Mouse (Mus musculus) midbrain, embryonic 13.5 days (tissue): ENCODE data around the gene Lrrc8a. TPM values are rescaled to one million over a fixed set of nuclear protein-coding genes. Genes with fewer than 3 reads are reported as not detected.

Experiments used
- ATAC-seq: fragments of 200-750 bp; cut with Nextera tagmentation; 2 replicates; pipeline ENCODE4 v1.8.0; 2017; ENCODE audit warnings: mild to moderate bottlenecking, moderate TSS enrichment, moderate library complexity
- H3K27ac ChIP-seq: fragments of 300-500 bp; sonication (generic); 2 replicates; pipeline ENCODE4 v1.5.1; 2015; ENCODE audit warnings: inconsistent platforms, mild to moderate bottlenecking, moderate library complexity
- H3K27me3 ChIP-seq: fragments of 300-500 bp; sonication (generic); 2 replicates; pipeline ENCODE4 v1.6.1; 2015; ENCODE audit warnings: mild to moderate bottlenecking, inconsistent platforms
- H3K36me3 ChIP-seq: fragments of 300-500 bp; sonication (generic); 2 replicates; pipeline ENCODE4 v1.6.1; 2015; ENCODE audit warnings: mild to moderate bottlenecking, inconsistent platforms
- H3K4me1 ChIP-seq: fragments of 300-500 bp; sonication (generic); replicated peaks from 2 replicates; pipeline ENCODE4 v1.6.1; 2015; ENCODE audit warnings: inconsistent platforms
- H3K4me2 ChIP-seq: fragments of 300-500 bp; sonication (generic); replicated peaks from 2 replicates; pipeline ENCODE4 v1.6.1; 2015; ENCODE audit warnings: moderate library complexity, mild to moderate bottlenecking, inconsistent platforms
- H3K4me3 ChIP-seq: fragments of 300-500 bp; sonication (generic); replicated peaks from 2 replicates; pipeline ENCODE4 v1.5.1; 2015; ENCODE audit warnings: mild to moderate bottlenecking, inconsistent platforms
- H3K9ac ChIP-seq: fragments of 300-500 bp; sonication (generic); replicated peaks from 2 replicates; pipeline ENCODE4 v1.6.1; 2015; ENCODE audit warnings: mild to moderate bottlenecking, inconsistent platforms
- H3K9me3 ChIP-seq: fragments of 300-500 bp; sonication (generic); 2 replicates; pipeline ENCODE4 v1.6.1; 2016; ENCODE audit warnings: mild to moderate bottlenecking, inconsistent platforms
- WGBS: fragments of 180-500 bp; shearing (Covaris S2); methylation state at CpG from one replicate; pipeline ENCODE4 v1.1.7; 2015; 5-methylcytosine and 5-hydroxymethylcytosine counted together
- polyA plus RNA-seq: library from polyadenylated mRNA; unstranded; fragments of >200 nt; fragmentation: Nextera tagmentation; extraction: Ambion mirVana; gene quantifications from 2 replicates; pipeline ENCODE4 v1.2.1, GENCODE M21; 2015

Lrrc8a gene
- polyA plus RNA-seq, 1 experiment from 2014 or later, result 61.6 TPM

DNA sequence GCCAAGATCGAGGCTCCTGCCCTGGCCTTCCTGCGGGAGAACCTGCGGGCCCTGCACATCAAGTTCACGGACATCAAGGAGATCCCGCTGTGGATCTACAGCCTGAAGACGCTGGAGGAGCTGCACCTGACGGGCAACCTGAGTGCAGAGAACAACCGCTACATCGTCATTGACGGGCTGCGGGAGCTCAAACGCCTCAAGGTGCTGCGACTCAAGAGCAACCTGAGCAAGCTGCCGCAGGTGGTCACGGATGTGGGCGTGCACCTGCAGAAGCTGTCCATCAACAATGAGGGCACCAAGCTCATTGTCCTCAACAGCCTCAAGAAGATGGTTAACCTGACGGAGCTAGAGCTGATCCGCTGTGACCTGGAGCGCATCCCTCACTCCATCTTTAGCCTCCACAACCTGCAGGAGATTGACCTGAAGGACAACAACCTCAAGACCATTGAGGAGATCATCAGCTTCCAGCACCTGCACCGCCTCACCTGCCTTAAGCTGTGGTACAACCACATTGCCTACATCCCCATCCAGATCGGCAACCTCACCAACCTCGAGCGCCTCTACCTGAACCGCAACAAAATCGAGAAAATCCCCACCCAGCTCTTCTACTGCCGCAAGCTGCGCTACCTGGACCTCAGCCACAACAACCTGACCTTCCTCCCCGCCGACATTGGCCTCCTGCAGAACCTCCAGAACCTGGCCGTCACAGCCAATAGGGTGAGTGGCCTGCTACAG, 19.3 kb downstream of the Lrrc8a start:
- Histone ChIP-seq H3K4me3 (no peak overlapping the region), H3K27me3 (no peaks in the 10 kb centered on the region), H3K9ac (no peak overlapping the region), H3K9me3 (no peaks in the 10 kb centered on the region), H3K36me3 (peaks cover 96% of the 10 kb centered on the region), H3K4me1 (peaks cover 7% of the 10 kb centered on the region), H3K4me2 (no peak overlapping the region), H3K27ac (no peak overlapping the region)
- 97% methylated on average over 30 of the region's 30 CpGs for WGBS
- no peak for ATAC-seq

DNA sequence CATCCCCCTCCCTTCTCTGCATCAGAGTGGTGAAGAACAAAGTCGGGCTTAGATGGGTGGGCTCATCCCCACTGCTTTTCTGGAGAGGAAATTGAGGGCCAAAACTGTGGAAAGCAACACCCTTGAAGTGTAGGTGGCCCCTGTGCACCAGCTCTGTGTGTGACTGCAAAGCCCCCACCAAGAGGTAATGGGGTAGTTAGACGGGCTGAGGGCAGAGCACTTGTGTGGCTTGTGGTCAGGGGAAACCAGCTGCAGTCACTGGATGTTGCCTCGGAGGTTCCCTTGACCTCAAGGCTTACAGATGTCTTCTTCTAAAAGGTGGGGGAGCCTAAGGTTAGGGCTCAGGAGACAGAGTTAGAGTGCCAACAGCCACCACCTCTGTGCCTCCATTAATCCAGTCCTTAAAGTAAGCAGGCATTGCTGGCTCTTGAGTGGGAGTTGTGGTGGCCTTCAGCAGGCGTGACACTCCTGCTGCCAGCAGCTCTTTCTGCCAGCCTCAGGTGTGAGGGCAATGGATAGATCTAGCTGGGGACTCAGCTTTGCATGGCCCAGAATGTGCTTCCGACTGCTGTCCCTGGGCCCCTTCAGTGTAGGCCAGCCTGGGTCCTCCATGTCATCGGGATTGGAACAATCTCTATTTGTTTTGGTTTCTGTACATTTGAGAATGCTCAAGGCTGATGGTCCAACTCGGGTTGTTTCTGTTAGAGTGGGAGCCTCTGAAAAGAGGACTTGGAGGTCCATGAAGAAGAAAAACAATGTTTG, 20.4 kb downstream of the Lrrc8a start:
- peaks cover 13% of the 10 kb centered on the region for H3K4me1 ChIP-seq
- H3K27me3 ChIP-seq, result no peaks in the 10 kb centered on the region
- no peak overlapping the region for H3K27ac ChIP-seq
- no peak overlapping the region for H3K4me3 ChIP-seq
- ATAC-seq, result no peak
- WGBS, result 91% methylated on average over 7 of the region's 7 CpGs
- H3K9ac ChIP-seq, result no peak overlapping the region
- H3K4me2 ChIP-seq, result no peak overlapping the region
- H3K36me3 ChIP-seq, result peaks cover 94% of the 10 kb centered on the region
- no peaks in the 10 kb centered on the region for H3K9me3 ChIP-seq

DNA sequence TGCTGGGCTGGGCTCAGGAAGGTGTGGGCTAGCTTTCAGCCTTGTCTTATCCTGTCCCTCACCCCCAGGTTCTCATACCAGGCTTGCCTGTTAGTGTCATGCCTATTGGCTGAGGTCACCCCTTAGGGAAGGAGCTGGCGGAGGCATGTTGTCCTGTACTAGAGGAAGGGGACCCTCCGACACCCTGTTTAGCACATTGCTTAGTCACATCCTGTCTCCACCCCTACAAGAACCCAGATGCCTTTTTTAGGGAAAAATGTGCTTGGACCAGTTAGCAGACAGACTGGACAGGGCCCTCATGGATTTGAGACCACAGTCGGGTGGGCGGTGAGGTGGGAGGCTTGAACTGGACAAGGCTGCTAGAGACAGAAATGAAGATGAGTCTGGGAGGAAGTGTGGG, 21.1 kb downstream of the Lrrc8a start:
- Histone ChIP-seq H3K4me2 (no peak overlapping the region), H3K4me3 (no peak overlapping the region), H3K36me3 (peaks cover 94% of the 10 kb centered on the region), H3K9ac (no peak overlapping the region), H3K9me3 (no peaks in the 10 kb centered on the region), H3K27me3 (no peaks in the 10 kb centered on the region), H3K27ac (no peak overlapping the region), H3K4me1 (peaks cover 18% of the 10 kb centered on the region)
- ATAC-seq, result no peak
- WGBS, result 92% methylated on average over 4 of the region's 4 CpGs

DNA sequence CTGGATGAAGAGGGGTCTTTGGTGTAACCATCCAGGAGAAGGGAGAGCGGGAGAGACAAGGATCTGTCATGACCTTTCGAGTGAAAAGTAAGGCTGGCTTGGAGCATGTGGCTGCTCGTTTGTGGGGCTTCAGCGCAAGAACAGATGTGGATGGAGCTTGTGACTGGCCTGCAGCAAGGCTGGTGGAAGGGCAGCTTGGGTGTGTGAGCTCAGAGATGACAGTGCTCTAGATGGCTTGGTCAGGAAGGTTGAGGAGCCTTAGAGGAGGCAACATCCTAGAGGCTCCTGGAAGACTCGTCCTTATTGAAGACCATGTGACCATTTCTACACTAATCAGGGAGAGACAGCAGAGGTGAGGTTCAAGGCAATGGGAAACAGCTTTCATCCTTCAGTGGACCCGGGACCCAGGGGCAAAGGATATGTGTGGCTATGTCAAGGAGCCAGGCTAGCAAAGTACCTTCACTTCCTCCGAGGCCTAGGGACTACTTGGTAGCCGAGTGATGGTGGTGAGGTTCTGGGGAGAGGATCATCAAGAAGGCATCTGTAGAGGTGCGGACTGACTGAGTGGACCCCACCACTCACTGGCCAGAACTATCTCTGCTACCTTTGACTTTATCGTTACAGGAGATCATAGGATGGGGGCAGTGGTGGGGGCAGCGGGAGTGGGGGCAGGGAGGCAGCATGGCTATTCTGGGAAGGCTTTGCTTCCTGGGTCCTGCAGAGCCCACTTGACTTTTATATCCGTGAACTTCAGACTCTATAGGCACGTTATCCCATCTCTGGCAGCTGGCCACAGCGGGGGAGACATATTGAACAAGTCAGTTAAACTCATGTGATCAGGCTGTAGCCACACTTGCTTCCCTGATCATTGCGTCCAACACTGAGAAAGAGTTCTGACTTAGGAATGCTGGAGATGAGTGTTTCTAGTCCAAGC, 21.9 kb downstream of the Lrrc8a start:
- Histone ChIP-seq H3K9me3 (no peaks in the 10 kb centered on the region), H3K27me3 (no peaks in the 10 kb centered on the region), H3K9ac (no peak overlapping the region), H3K4me1 (peaks cover 24% of the 10 kb centered on the region), H3K4me3 (no peak overlapping the region), H3K36me3 (peaks cover 97% of the 10 kb centered on the region), H3K4me2 (no peak overlapping the region), H3K27ac (no peak overlapping the region)
- no peak for ATAC-seq
- 92% methylated on average over 15 of the region's 15 CpGs for WGBS

DNA sequence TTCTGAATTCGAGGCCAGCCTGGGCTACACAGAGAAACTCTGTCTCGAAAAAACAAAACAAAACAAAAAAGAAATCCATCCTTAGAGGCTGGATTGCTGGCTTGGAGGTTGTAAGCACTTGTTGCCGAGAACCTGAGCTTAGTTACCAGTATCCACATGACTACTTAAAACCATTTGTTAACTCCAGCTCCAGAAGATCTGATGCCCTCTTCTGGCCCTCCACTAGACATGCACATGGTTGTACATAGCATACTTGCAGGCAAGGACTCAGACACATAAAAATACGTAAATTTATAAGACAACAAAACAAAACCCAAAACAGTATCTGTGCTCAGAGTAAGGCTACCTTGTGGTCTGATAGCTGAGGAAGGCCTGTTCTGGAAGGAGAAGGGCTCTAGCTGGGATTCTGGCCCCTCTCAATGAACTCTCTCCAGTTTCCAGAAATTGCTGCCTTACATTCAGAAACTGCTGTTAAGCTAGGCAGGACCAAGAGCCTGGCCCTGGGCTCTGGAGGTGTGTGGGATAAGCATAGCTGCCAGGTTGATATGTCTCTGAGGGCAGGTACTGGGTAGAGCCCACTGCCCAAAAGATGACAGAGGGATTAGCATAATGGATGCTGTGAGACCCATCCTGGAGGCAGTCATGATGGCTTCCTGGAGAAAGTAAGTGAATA, 23.7 kb downstream of the Lrrc8a start:
- no peak overlapping the region for H3K27ac ChIP-seq
- WGBS, result 89% methylated on average over 4 of the region's 4 CpGs
- H3K4me3 ChIP-seq, result no peak overlapping the region

DNA sequence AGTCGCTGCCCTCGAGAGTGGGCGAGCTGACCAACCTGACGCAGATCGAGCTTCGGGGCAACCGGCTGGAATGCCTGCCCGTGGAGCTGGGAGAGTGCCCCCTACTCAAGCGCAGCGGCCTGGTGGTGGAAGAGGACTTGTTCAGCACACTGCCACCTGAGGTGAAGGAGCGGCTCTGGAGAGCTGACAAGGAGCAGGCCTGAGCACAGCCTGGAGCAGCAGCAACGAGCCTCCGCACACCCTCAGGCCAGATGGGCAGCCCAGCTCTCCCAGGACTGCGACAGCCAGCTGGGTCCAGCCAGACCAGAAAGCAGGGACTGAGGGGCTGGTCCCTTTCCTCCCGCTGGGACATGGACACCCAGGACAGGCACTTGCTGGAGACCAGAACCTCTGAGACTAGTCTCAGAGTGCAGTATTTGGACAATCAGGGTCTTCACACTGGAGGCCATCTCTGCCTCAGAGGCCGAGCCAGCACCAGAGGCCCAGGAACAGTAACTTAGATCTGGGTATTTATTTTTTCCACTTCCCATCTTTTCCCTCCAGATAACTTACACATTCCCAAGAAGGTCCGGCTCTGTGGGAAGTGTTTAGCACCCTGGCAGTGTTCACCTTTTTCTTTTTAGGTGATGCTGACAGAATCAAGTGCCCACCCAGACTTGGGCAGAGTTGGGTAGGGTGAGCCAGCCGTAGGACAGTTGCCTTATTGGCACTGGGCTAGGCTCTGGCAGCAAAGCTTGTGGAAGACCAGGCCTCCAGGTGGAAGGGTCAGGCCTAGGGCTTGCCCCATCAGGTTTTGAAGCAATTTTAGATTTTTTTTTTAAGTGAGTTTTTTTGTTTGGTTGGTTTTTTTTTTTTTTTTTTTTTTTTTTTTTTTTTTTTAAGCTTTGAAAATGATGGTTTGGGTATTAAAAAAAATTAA, 24.7 kb downstream of the Lrrc8a start:
- ATAC-seq, result no peak
- H3K4me3 ChIP-seq, result no peak overlapping the region
- peaks cover 50% of the 10 kb centered on the region for H3K4me1 ChIP-seq
- H3K9me3 ChIP-seq, result no peaks in the 10 kb centered on the region
- no peak overlapping the region for H3K4me2 ChIP-seq
- H3K9ac ChIP-seq, result no peak overlapping the region; the same call in 1 of the 2 replicates
- peaks cover 78% of the 10 kb centered on the region for H3K36me3 ChIP-seq
- WGBS, result 94% methylated on average over 18 of the region's 18 CpGs
- H3K27ac ChIP-seq, result no peak overlapping the region
- H3K27me3 ChIP-seq, result no peaks in the 10 kb centered on the region

More for the DNA sequence above, 23.7 kb downstream of the Lrrc8a start:
- Histone ChIP-seq H3K36me3 (peaks cover 88% of the 10 kb centered on the region), H3K4me1 (peaks cover 42% of the 10 kb centered on the region), H3K27me3 (no peaks in the 10 kb centered on the region), H3K9ac (no peak overlapping the region), H3K9me3 (no peaks in the 10 kb centered on the region), H3K4me2 (no peak overlapping the region)
- ATAC-seq, result no peak

DNA sequence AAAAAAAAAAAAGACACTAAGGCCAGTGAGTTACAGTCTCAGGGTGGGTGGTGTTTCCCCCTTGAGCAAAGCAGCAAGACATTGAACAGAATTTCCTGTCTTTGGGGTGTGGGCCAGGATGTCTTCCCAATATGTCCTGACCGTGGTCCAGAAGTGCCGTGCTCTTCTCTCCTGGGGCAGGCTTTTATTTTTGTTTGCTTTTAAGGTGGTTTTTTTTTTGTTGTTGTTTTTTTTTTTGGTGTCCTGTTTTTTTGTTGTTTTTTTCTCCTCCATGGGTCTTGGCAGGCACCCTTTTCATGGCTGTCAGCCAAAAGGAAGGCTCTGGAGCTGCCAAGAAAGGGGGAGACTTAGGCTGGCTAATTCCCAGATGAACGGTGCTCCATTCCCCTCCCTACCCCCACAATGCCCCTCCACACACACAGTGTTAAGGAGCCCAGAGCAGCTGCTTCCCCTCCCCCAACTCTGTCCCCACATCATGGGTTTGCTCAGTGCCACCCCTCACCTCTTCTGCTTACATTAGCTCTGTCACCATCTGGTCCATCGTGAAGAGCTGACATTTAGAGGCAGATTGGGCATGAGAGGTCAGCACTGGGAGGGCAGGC, 25.4 kb downstream of the Lrrc8a start:
- Histone ChIP-seq H3K9me3 (no peaks in the 10 kb centered on the region), H3K9ac (no peak overlapping the region), H3K4me2 (no peak overlapping the region), H3K4me3 (no peak overlapping the region), H3K4me1 (peaks cover 50% of the 10 kb centered on the region), H3K27ac (0 out of 2 replicates have a peak overlapping the region, but pooled peaks have one; percentile 14), H3K27me3 (no peaks in the 10 kb centered on the region), H3K36me3 (peaks cover 70% of the 10 kb centered on the region)
- 57% methylated on average over 4 of the region's 4 CpGs for WGBS
- ATAC-seq, result peak; percentile 65

DNA sequence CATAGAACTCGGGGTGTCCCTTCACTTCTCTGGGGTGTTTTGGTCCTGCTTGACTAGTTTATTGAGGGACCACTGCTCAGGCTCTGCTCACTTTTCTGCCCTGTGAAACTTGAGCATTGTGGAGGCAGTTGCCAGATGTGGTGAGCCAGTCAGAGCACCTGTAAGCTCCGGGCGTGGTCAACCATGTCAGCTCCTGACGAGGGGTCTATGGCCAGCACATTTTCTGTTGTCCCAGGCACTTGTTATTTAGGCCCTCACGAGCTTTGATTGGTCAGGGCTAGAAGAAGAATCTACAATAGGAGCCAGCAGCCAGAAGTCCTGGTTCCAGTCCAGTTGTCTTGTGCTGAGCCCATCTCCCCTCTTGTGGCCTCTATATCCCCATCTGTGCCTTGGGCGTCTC, 26.3 kb downstream of the Lrrc8a start:
- Histone ChIP-seq H3K27me3 (no peaks in the 10 kb centered on the region), H3K36me3 (peaks cover 62% of the 10 kb centered on the region), H3K4me3 (no peak overlapping the region), H3K4me2 (no peak overlapping the region), H3K4me1 (peaks cover 50% of the 10 kb centered on the region), H3K9me3 (no peaks in the 10 kb centered on the region), H3K27ac (no peak overlapping the region), H3K9ac (no peak overlapping the region)
- 97% methylated on average over 6 of the region's 6 CpGs for WGBS
- ATAC-seq, result no peak

DNA sequence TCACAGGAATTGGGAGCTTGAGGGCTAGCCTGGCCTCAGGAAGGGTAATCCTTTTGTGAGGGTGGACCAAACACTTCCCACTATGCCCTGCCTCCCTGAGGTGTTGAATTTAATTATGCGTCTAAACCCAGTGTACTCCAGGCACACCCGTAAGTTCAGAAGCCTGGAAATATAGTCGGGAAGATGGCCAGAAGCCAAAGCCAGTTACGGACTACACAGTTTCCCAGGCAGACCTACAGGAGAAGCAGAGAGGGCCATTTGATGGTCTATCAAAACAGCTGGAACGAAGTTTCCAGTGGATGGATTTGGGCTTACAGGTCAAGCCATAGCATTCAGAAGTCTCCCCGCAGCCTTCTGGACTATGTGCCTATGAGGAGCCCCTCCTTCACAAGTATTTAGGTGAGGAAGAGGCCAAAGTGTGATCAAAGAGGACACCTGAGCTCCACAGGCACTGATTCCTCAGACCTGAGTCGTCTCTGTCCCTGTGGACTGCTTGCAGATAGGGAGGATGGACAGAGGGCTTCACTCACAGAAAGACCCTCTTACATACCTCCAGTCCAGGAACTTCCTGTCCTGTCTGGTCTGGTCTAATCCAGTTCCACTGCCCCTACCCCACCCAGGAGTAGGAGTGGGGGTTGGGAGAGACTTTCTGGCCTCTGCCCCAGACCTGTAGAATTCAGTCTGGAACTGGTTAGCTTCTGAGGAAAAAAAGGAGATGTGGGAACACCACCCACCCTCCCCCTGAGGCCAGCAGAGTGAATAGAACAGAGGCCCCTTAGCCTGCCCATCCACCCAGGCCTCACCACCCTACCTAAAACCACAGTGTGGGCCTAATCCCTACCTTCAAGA, 27.4 kb downstream of the Lrrc8a start:
- 80% methylated on average over 7 of the region's 7 CpGs for WGBS
- no peaks in the 10 kb centered on the region for H3K27me3 ChIP-seq
- no peak for ATAC-seq
- H3K9me3 ChIP-seq, result no peaks in the 10 kb centered on the region
- no peak overlapping the region for H3K4me2 ChIP-seq
- peaks cover 47% of the 10 kb centered on the region for H3K4me1 ChIP-seq
- H3K27ac ChIP-seq, result peak overlapping the region; percentile 72
- H3K4me3 ChIP-seq, result no peak overlapping the region
- peaks cover 51% of the 10 kb centered on the region for H3K36me3 ChIP-seq
- no peak overlapping the region for H3K9ac ChIP-seq

DNA sequence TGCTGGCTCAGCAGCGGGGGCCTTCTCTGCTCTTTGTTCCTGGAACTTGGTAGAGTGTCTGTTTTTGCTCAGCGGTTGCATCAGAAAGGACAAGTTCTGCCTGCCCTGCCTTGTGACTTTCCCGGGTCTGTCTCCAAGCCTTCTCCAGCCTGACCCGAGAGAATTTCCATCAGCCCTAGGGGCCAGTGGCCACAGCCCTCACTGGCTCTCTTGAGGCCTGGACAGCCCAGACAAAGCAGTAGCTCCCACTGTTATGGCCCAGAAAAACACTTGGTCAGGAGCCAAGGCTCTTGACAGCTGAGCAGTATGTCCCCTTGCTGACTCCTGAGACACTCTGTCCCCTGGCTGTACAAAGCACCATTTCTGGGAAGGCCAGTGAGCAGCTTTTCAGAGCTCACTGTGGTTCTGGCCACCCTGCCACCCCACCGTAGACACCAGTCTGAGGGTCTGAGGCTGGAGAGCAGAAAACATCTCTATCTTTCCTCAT, 28.3 kb downstream of the Lrrc8a start, which contains the start of gene Phyhd1:
Gene Phyhd1, plus strand, starts transcription at position 437 of the 487 bp plus-strand sequence.
- Histone ChIP-seq H3K4me1 (peaks cover 47% of the 10 kb centered on the region), H3K27ac (peak within 1 kb of the TSS; percentile 72), H3K4me3 (no peak within 1 kb of the TSS), H3K36me3 (peaks cover 43% of the 10 kb centered on the region), H3K27me3 (no peaks in the 10 kb centered on the region), H3K4me2 (no peak within 1 kb of the TSS), H3K9ac (0 out of 2 replicates have a peak within 1 kb of the TSS, but pooled peaks have one; percentile 25), H3K9me3 (no peaks in the 10 kb centered on the region)
- 38% methylated on average over 5 of the region's 5 CpGs for whole genome bisulfite sequencing
- ATAC-seq, result no peak
